Mouse (Mus musculus) forebrain, postnatal 0 days (tissue): Measurements from ENCODE around the gene Ctsw. TPM values are rescaled to one million over a fixed set of nuclear protein-coding genes. Genes with fewer than 3 reads are reported as not detected.

Experiments used
- ATAC-seq: fragments of 200-750 bp; cut with Nextera tagmentation; 2 replicates; pipeline ENCODE4 v1.8.0; 2017; ENCODE audit warnings: mild to moderate bottlenecking, moderate library complexity
- DNase-seq: peaks from one replicate; pipeline ENCODE4 v3.0.0-alpha.2; 2015
- H3K27ac ChIP-seq: fragments of 300-500 bp; sonication (generic); 2 replicates; pipeline ENCODE4 v1.5.1; 2014; ENCODE audit warnings: low read depth, mild to moderate bottlenecking, antibody characterized with exemption, low read length, moderate library complexity, mixed read lengths
- H3K27me3 ChIP-seq: fragments of 300-500 bp; sonication (generic); 2 replicates; pipeline ENCODE4 v1.6.1; 2014; ENCODE audit warnings: mild to moderate bottlenecking, low read length, mixed read lengths; ENCODE audit not compliant: insufficient read depth
- H3K36me3 ChIP-seq: fragments of 300-500 bp; sonication (generic); 2 replicates; pipeline ENCODE4 v1.6.1; 2014; ENCODE audit warnings: mild to moderate bottlenecking, moderate library complexity; ENCODE audit not compliant: insufficient read depth
- H3K4me1 ChIP-seq: fragments of 300-500 bp; sonication (generic); 2 replicates; pipeline ENCODE4 v1.6.1; 2014; ENCODE audit warnings: antibody characterized with exemption; ENCODE audit not compliant: insufficient read depth
- H3K4me2 ChIP-seq: fragments of 300-500 bp; sonication (generic); 2 replicates; pipeline ENCODE4 v1.6.1; 2014; ENCODE audit warnings: low read depth, mild to moderate bottlenecking, moderate library complexity
- H3K4me3 ChIP-seq: fragments of 300-500 bp; sonication (generic); 2 replicates; pipeline ENCODE4 v1.5.1; 2014; ENCODE audit warnings: low read depth, low read length, mixed read lengths
- H3K9ac ChIP-seq: fragments of 300-500 bp; sonication (generic); 2 replicates; pipeline ENCODE4 v1.6.1; 2014; ENCODE audit warnings: mild to moderate bottlenecking
- H3K9me3 ChIP-seq: fragments of 300-500 bp; sonication (generic); 2 replicates; pipeline ENCODE4 v1.6.1; 2016; ENCODE audit warnings: low read length
- CTCF ChIP-seq: sonication (generic); IDR thresholded peaks from 2 replicates; pipeline ENCODE4 v1.5.1; 2016; ENCODE audit warnings: antibody characterized with exemption, control low read depth, low read depth
- WGBS: fragments of 180-500 bp; shearing (Covaris S2); extraction: QIAGEN DNeasy Blood & Tissue Kit; methylation state at CpG from one replicate; pipeline ENCODE4 v1.1.7; 2014; 5-methylcytosine and 5-hydroxymethylcytosine counted together
- polyA plus RNA-seq: library from polyadenylated mRNA; unstranded; fragments of >200 nt; fragmentation: Nextera tagmentation; extraction: Ambion mirVana; gene quantifications from 2 replicates; pipeline ENCODE4 v1.2.1, GENCODE M21; 2015
- total RNA-seq: library from RNA; depleted of rRNA; stranded (reverse); fragments of >200 nt; gene quantifications from 2 replicates; pipeline ENCODE4 v1.2.3, GENCODE M21; 2014

The Ctsw gene
- total and polyA plus RNA-seq, 2 experiments from 2014 or later: 1.7 to 2.3 TPM

DNA sequence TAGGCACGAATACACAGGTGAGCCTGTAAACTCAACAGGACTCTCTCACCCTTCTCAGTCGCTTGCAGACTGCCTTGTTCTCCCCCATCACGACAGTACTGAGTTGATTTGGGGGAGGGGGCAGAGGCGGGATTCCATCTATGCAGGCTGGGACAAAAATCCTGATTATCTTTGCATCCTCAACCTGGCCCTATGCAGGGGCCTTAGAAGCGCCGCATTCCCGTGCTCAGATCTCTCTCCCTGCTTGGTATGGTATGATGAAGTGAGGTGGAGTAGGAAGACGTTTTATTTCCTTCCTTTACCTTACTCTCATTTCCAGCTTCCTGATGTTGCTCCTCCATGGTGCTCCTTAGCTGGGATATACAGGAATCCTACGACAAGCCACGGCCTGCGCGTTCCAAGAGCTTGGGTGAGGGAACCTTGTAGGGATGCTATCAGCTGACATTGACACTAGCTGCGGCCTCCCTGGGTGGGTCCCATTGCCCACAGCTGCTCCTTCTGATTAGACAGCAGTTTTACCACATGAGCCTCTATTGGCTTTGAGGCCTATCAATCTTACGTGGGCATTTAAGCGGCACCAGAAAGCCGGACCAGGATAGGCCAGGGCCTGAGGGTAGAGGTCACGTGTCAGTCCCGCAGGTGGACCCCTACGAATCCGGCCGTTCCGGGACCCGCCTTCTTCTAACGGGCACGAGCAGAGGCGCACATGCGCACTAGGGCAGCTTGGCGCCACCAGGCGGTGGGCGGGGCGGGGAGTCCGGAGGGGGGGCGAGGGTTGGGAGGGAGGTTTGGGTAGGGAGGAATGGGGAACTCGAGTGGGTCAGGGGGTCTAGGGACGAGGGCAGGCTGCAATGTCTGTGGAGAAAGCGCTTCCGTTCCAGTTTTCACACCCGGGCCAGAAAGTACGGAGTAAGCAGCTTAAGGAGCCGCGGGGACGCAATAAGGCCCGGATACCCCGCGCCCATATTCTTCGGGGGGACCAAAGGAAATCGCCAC is 42.0 kb upstream of the Ctsw start, which contains the start of gene Snx32:
TSS of gene Snx32 (minus strand) at position 508 of the 996 bp plus-strand sequence.
- no peaks in the 10 kb centered on the region for H3K36me3 ChIP-seq
- H3K27ac ChIP-seq: peak within 1 kb of the TSS; percentile 79
- H3K4me2 ChIP-seq: peak within 1 kb of the TSS; percentile 81
- peak within 1 kb of the TSS; percentile 58 for H3K4me3 ChIP-seq
- ATAC-seq (peak; percentile 99), DNase-seq (peak; percentile 98)
- H3K4me1 ChIP-seq: peaks cover 20% of the 10 kb centered on the region
- H3K9ac ChIP-seq: peak within 1 kb of the TSS; percentile 58
- peak; percentile 57 for TF ChIP-seq CTCF
- H3K27me3 ChIP-seq: no peaks in the 10 kb centered on the region
- no peaks in the 10 kb centered on the region for H3K9me3 ChIP-seq
- 3% methylated on average over 46 of the region's 47 CpGs for WGBS

DNA sequence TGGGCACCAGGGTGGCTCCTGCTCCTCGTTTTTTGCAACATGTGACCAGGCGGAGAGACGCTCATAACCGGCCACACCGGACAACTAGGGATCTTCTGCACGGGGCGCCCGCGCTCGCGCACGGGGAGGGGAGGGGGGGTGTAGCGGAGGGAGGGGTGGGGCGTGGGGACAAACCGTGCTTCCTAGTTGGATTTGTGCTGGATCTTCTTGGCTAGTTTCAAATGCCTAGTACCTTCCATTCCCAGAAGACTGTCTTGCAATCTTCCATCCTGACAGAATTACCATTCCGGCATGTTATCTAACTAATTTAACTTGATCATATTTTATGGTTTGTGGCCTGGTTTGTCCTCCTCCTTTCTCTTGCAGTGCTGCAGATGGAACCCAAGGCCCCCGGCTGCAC is 35.4 kb upstream of the Ctsw start, which contains the start of gene 1700020D05Rik:
TSS of gene 1700020D05Rik (minus strand) at position 101 of the 400 bp plus-strand sequence.
- Histone ChIP-seq H3K9me3 (no peaks in the 10 kb centered on the region), H3K9ac (no peak within 1 kb of the TSS), H3K4me3 (no peak within 1 kb of the TSS), H3K27me3 (no peaks in the 10 kb centered on the region), H3K4me1 (0 out of 2 replicates have a peak, but pooled peaks cover under 1% of the 10 kb centered on the region), H3K27ac (no peak within 1 kb of the TSS), H3K4me2 (no peak within 1 kb of the TSS), H3K36me3 (0 out of 2 replicates have a peak, but pooled peaks cover 4% of the 10 kb centered on the region)
- ATAC-seq (no peak), DNase-seq (no peak)
- 58% methylated on average over 17 of the region's 17 CpGs for WGBS
- no peak for TF ChIP-seq CTCF

DNA sequence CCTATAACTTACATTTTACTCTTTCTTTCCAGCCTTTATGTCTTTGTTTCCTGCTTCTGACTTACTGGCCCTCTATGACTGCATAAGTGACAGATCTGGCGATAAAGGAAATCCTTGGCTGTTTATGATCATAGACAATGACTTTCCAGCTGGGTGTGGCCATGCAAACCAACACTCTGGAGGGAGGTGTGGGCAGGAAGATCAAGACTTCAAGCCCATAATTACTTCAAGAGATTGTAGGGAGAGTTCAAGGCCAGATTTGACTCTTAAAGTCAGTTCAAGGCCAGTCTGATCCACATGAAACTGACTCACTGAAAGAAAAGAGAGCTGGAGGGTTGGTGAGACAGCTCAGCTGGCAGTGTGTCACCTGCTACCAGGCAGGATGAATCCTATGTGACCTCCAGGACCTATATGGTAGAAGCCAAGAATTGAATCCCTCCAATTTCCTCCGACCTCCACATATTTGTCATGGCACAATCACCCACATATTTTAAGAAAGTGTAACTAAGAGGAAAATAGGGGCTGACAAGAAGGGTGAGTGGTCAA is 32.1 kb upstream of the Ctsw start:
- Histone ChIP-seq H3K9me3 (no peaks in the 10 kb centered on the region), H3K4me3 (no peak overlapping the region), H3K27ac (no peak overlapping the region), H3K27me3 (no peaks in the 10 kb centered on the region), H3K4me2 (no peak overlapping the region), H3K9ac (no peak overlapping the region), H3K36me3 (peaks cover 36% of the 10 kb centered on the region), H3K4me1 (no peaks in the 10 kb centered on the region)
- no peak for TF ChIP-seq CTCF
- 91% methylated on average over 2 of the region's 2 CpGs for WGBS
- ATAC-seq (no peak), DNase-seq (no peak)

DNA sequence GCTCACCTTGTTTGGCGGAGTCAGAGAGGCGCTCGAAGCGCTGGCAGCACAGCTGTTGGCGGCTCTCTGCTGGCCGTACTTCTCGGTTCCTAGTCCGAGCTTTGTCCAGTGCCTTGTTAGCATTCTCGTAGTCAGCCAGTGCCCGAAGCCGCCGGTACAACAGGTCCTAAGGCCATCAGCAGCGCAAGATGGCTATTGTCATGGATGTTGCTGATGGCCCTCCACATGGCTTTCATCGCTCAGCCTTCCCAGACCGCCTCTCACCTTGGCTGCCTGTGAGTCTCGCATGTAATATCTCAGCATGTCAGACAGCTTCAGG is 27.7 kb upstream of the Ctsw start:
- no peak for TF ChIP-seq CTCF
- Histone ChIP-seq H3K27me3 (no peaks in the 10 kb centered on the region), H3K9ac (no peak overlapping the region), H3K4me3 (no peak overlapping the region), H3K9me3 (no peaks in the 10 kb centered on the region), H3K4me2 (no peak overlapping the region), H3K36me3 (peaks cover 63% of the 10 kb centered on the region), H3K27ac (no peak overlapping the region), H3K4me1 (0 out of 2 replicates have a peak, but pooled peaks cover 3% of the 10 kb centered on the region)
- no peak for DNase-seq
- ATAC-seq: no peak
- WGBS: 89% methylated on average over 16 of the region's 16 CpGs

DNA sequence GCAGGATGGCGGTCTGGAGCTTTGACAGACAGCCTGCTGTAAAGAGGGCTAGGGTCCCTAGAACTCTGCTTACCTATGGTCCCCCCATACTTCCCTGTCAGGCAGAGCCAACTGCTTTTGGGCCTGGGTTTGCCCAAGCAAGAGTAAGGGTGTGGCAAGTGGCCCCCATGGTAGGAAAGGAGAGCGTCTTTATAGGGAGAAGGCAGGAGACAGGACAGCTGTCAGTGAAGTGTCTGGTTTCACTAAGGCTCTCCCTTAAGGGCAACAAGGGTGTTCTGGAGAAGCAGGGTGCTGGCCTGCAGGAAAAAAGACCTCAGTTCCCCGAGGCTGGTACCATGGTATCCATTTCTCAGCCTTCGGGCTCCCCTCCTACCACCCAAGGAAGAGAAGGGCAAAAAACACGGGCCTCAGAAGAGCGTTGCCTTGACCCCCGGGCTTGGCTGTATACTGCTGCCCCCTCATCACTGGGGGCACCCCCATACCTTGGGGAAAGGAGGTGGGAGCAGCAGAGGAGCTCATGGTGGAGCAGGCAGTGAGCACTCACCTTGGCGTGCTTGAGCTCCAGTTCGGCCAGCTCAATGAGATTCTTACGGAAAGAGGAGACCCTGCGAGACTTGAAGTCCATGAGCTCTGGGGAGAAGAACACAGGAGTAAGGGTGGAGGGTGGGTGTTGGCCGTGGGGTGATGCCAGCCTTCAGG is 27.2 kb upstream of the Ctsw start:
- DNase-seq: no peak
- Histone ChIP-seq H3K27me3 (no peaks in the 10 kb centered on the region), H3K9ac (no peak overlapping the region), H3K4me3 (no peak overlapping the region), H3K4me2 (no peak overlapping the region), H3K9me3 (no peaks in the 10 kb centered on the region), H3K27ac (no peak overlapping the region), H3K36me3 (peaks cover 63% of the 10 kb centered on the region), H3K4me1 (0 out of 2 replicates have a peak, but pooled peaks cover 3% of the 10 kb centered on the region)
- ATAC-seq: no peak
- TF ChIP-seq CTCF: no peak
- 82% methylated on average over 12 of the region's 12 CpGs for WGBS

DNA sequence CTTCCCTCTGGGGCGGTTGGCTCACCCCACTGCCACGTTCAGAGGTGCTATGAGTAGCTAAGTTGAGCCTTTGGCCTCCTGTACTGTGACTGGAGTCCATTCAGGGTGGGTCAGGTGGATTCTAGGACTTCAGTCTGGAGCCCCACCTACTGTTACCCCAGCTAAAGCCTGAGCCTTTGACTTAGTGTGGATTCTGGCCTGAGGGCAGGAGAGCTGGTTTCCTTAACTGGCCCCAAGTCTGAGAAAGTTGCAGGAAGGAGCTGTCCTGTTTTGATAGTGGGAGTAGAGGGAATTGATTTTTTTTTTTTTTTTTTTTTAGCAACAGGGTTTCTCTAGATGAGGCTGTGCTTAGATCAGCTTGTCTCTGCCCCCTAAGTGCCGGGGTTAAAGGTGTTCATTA is 26.0 kb upstream of the Ctsw start:
- H3K4me2 ChIP-seq: no peak overlapping the region
- no peak overlapping the region for H3K27ac ChIP-seq
- 0 out of 2 replicates have a peak, but pooled peaks cover 5% of the 10 kb centered on the region for H3K4me1 ChIP-seq
- DNase-seq: no peak
- no peaks in the 10 kb centered on the region for H3K27me3 ChIP-seq
- H3K9ac ChIP-seq: no peak overlapping the region
- no peak for ATAC-seq
- H3K36me3 ChIP-seq: peaks cover 63% of the 10 kb centered on the region
- TF ChIP-seq CTCF: no peak
- H3K9me3 ChIP-seq: no peaks in the 10 kb centered on the region
- H3K4me3 ChIP-seq: no peak overlapping the region
- 85% methylated on average over 3 of the region's 3 CpGs for WGBS
